Mouse (Mus musculus): ENCODE results near the gene Pik3ip1. TPM values are rescaled to one million over a fixed set of nuclear protein-coding genes. Genes with fewer than 3 reads are reported as not detected.

The Pik3ip1 gene
- polyA plus RNA-seq (2012; rRNA removed) = 43.6 and 58.5 TPM in 2 replicates

DNA sequence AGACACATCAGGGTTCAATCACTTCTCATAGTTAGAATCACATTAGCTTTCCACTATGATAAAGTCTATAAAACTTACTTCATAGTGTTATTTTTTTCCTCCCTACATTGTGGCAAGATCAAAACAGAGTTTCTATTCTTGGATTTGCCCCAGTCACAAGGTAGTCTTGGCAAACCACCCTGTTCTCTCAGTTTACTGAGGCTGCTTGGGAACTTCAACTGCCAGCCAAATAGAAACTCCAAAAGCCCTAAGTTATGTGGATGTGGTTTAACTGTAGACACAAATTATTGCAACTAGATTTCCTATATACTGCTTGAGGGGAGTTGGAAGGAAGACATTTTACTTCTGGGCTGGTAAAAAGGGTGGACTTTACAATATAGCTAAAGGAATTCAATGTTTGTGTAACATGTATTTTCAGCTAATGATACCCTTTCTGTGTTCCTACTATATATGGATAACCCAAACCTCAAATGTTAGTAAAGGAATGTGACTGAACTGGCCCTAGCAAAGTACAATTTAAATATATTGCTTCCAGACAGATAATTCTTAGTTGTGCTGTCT is at the start of gene Pik3ip1:
Gene Pik3ip1, plus strand, starts transcription at position 511 of the 561 bp plus-strand sequence.
- TF ChIP-seq CTCF (IDR thresholded peaks at IDR 0.05; ENCODE audit: extremely low read depth, insufficient read depth, insufficient read length, insufficient replicate concordance) = no peak
- no peak for TF ChIP-seq POLR2A (IDR thresholded peaks at IDR 0.05; ENCODE audit: low read depth, low read length)
- H3K4me1 ChIP-seq (ENCODE audit: control insufficient read depth, insufficient read depth, insufficient read length) = peaks cover 30% of the 10 kb centered on the region; the same call in 1 of the 2 replicates
- peak within 1 kb of the TSS; percentile 96 for H3K27ac ChIP-seq (ENCODE audit: insufficient read depth, low read length)
- no peaks in the 10 kb centered on the region for H3K27me3 ChIP-seq (ENCODE audit: control insufficient read depth, insufficient read depth, low read length)
- no peak for DNase-seq (ENCODE audit: low read depth in 1 of 2, low spot score in 2 of 2)
- peaks cover 14% of the 10 kb centered on the region for H3K36me3 ChIP-seq (ENCODE audit: control insufficient read depth, insufficient read depth, low read length)
- peak within 1 kb of the TSS; percentile 72 for H3K4me3 ChIP-seq (ENCODE audit: extremely low read depth, insufficient read depth, insufficient read length)

DNA sequence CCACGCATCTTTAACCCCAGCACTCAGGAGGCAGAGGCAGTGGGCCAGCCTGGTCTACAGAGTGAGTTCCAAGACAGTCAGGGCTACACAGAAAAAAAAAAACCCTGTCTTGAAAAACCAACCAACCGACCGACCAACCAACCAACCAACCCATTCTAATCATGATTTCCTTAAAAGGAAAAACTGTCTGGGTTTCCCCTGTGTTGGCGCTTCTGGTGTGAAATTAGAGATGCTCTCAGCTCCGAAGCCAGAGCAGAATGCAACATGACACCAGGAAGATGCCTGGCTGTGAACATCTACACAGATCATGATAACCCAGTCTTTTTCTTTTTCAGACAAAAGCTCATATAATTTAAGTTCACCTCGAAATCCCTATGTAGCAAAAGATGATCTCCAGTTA is 47.3 kb upstream of the Pik3ip1 start:
- H3K27ac ChIP-seq (ENCODE audit: insufficient read depth, low read length) = no peak overlapping the region
- no peak for TF ChIP-seq POLR2A (IDR thresholded peaks at IDR 0.05; ENCODE audit: low read depth, low read length)
- TF ChIP-seq CTCF (IDR thresholded peaks at IDR 0.05; ENCODE audit: extremely low read depth, insufficient read depth, insufficient read length, insufficient replicate concordance) = no peak
- H3K36me3 ChIP-seq (ENCODE audit: control insufficient read depth, insufficient read depth, low read length) = no peaks in the 10 kb centered on the region
- no peak overlapping the region for H3K4me3 ChIP-seq (ENCODE audit: extremely low read depth, insufficient read depth, insufficient read length)
- H3K4me1 ChIP-seq (ENCODE audit: control insufficient read depth, insufficient read depth, insufficient read length) = no peaks in the 10 kb centered on the region
- 87% methylated on average over 6 of the region's 6 CpGs for WGBS
- no peak for DNase-seq (ENCODE audit: low read depth in 1 of 2, low spot score in 2 of 2)
- no peaks in the 10 kb centered on the region for H3K27me3 ChIP-seq (ENCODE audit: control insufficient read depth, insufficient read depth, low read length)

DNA sequence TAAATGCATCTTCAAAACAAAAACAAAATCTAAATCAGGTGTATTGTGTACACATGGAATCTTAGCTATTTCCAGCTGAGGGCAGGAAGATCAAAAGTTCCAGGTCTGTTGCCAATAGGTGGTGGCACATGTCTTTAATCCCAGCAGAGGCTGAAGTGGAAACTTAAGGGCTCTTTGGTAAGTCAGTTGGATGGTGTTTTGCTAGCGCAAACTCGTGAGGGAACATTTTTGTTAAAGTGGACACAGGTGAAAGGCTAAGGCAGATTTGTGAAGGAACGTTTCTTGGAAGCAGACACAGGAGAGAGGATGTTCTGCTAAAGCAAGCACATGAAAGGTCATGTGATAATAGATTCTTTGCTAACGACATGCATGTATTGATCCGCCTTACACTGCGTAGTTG is 46.6 kb upstream of the Pik3ip1 start:
- no peak for DNase-seq (ENCODE audit: low read depth in 1 of 2, low spot score in 2 of 2)
- TF ChIP-seq CTCF (IDR thresholded peaks at IDR 0.05; ENCODE audit: extremely low read depth, insufficient read depth, insufficient read length, insufficient replicate concordance) = no peak
- no peak for TF ChIP-seq POLR2A (IDR thresholded peaks at IDR 0.05; ENCODE audit: low read depth, low read length)
- WGBS = 94% methylated on average over 6 of the region's 6 CpGs
- no peak overlapping the region for H3K27ac ChIP-seq (ENCODE audit: insufficient read depth, low read length)
- no peaks in the 10 kb centered on the region for H3K27me3 ChIP-seq (ENCODE audit: control insufficient read depth, insufficient read depth, low read length)
- no peak overlapping the region for H3K4me3 ChIP-seq (ENCODE audit: extremely low read depth, insufficient read depth, insufficient read length)
- H3K4me1 ChIP-seq (ENCODE audit: control insufficient read depth, insufficient read depth, insufficient read length) = no peaks in the 10 kb centered on the region
- H3K36me3 ChIP-seq (ENCODE audit: control insufficient read depth, insufficient read depth, low read length) = no peaks in the 10 kb centered on the region

DNA sequence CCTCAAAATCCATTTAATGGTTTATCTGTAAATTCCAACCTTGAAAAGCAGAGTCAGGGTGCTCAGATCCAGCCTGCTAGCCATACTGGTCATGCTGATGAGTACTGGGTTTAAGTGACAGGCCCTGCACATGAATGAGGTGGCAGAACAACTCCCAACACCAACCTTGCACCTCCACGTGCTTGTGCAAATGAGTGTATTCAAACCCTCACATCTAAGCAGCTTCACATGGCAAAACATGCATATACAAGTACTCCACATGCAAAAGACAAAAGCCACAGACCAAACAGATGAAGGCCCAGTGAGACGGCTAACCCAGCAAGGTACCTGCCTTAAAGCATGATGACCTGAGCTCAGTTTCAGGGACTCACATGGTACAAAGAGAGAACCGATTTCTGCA is 44.3 kb upstream of the Pik3ip1 start:
- H3K27me3 ChIP-seq (ENCODE audit: control insufficient read depth, insufficient read depth, low read length) = no peaks in the 10 kb centered on the region
- no peak for TF ChIP-seq CTCF (IDR thresholded peaks at IDR 0.05; ENCODE audit: extremely low read depth, insufficient read depth, insufficient read length, insufficient replicate concordance)
- TF ChIP-seq POLR2A (IDR thresholded peaks at IDR 0.05; ENCODE audit: low read depth, low read length) = no peak
- WGBS = 63% methylated on average over 3 of the region's 3 CpGs

DNA sequence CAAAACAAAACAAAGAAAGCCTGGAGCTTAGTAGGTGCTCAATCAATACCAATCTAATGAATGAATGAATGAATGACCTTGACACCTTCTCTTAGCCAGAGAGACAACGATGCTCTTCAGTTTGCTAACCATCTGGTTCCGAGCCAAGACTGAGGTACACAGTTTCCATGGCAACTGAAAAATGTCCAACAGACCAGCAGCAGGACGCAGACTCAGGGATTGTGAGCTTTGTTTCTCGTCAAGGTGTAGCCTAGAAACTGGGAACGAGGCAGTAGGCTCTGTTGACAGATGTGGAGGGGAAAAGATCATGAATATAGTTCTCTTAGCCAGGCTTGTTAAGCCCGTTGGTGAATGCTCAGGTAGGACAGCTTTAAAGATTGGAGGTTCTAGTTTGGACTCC is 43.1 kb upstream of the Pik3ip1 start:
- WGBS = 82% methylated on average over 6 of the region's 6 CpGs
- no peak overlapping the region for H3K27ac ChIP-seq (ENCODE audit: insufficient read depth, low read length)
- no peaks in the 10 kb centered on the region for H3K27me3 ChIP-seq (ENCODE audit: control insufficient read depth, insufficient read depth, low read length)
- no peak for DNase-seq (ENCODE audit: low read depth in 1 of 2, low spot score in 2 of 2)
- no peak for TF ChIP-seq CTCF (IDR thresholded peaks at IDR 0.05; ENCODE audit: extremely low read depth, insufficient read depth, insufficient read length, insufficient replicate concordance)
- no peak for TF ChIP-seq POLR2A (IDR thresholded peaks at IDR 0.05; ENCODE audit: low read depth, low read length)
- no peak overlapping the region for H3K4me3 ChIP-seq (ENCODE audit: extremely low read depth, insufficient read depth, insufficient read length)
- H3K36me3 ChIP-seq (ENCODE audit: control insufficient read depth, insufficient read depth, low read length) = no peaks in the 10 kb centered on the region
- H3K4me1 ChIP-seq (ENCODE audit: control insufficient read depth, insufficient read depth, insufficient read length) = no peaks in the 10 kb centered on the region; the same call in 1 of the 2 replicates

More for the DNA sequence above, 44.3 kb upstream of the Pik3ip1 start:
- no peaks in the 10 kb centered on the region; the same call in 1 of the 2 replicates for H3K4me1 ChIP-seq (ENCODE audit: control insufficient read depth, insufficient read depth, insufficient read length)
- DNase-seq (ENCODE audit: low read depth in 1 of 2, low spot score in 2 of 2) = no peak
- no peak overlapping the region for H3K27ac ChIP-seq (ENCODE audit: insufficient read depth, low read length)
- no peaks in the 10 kb centered on the region for H3K36me3 ChIP-seq (ENCODE audit: control insufficient read depth, insufficient read depth, low read length)
- H3K4me3 ChIP-seq (ENCODE audit: extremely low read depth, insufficient read depth, insufficient read length) = no peak overlapping the region

DNA sequence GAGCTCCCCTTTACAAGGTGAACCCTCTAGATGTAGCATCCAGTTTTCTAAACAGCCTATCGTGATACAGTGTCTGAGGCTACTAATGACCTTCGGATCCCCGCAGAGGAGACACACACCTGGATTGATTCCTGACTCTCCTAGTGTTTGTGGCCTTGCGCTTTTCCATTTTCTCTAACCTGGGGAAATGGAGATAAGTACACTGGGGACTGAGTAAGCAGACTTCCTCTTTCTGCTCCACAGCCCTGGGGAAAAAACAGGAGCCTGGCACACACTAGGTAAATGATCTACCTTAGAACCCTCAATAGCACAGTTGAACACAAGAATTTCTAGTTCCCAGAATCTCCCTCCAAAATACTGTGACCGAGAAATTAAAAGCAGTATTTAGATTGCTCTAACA is 42.3 kb upstream of the Pik3ip1 start:
- no peak for TF ChIP-seq CTCF (IDR thresholded peaks at IDR 0.05; ENCODE audit: extremely low read depth, insufficient read depth, insufficient read length, insufficient replicate concordance)
- no peak for TF ChIP-seq POLR2A (IDR thresholded peaks at IDR 0.05; ENCODE audit: low read depth, low read length)
- Histone ChIP-seq H3K27ac (ENCODE audit: insufficient read depth, low read length) (no peak overlapping the region), H3K4me3 (ENCODE audit: extremely low read depth, insufficient read depth, insufficient read length) (no peak overlapping the region), H3K4me1 (ENCODE audit: control insufficient read depth, insufficient read depth, insufficient read length) (peaks cover 4% of the 10 kb centered on the region; the same call in 1 of the 2 replicates), H3K27me3 (ENCODE audit: control insufficient read depth, insufficient read depth, low read length) (no peaks in the 10 kb centered on the region), H3K36me3 (ENCODE audit: control insufficient read depth, insufficient read depth, low read length) (no peaks in the 10 kb centered on the region)
- no peak for DNase-seq (ENCODE audit: low read depth in 1 of 2, low spot score in 2 of 2)
- WGBS = 71% methylated on average over 5 of the region's 5 CpGs

DNA sequence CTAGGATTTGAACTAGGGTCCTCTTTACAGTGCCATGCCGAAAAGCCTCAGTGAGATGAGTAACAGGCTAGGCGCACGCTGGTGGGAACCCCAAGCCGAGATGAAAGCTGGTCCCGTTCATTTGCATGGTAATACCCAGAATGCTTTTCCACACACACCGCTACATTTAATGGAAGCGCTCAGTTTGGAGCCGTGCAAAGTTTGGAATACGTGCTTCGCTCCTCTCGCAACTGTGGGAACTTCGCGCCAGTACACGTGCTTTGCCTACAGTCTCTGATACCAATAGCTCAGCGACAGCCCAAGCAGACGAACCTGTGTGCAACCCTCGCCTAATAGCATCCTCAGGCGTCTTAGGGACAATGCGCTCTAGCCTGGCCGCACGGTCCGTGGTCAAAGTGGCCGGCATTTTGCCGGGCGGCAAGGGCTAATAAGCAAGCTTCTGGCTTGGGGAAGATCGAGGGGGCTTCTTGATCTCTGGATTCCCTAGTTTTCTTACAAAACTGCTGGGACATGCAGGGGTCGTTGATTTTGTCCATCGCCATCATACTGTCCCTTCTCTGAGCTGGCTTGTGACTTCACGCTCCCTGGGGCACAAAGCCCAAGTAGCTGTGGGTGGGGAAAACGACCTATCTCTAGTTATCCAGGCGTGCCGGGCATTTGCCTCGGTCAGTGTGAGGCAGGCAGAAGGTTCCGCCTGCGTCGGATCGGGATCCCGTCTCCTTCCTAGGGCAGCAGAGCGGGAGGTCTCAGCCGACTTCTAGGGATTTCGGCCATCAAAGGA is 41.5 kb upstream of the Pik3ip1 start, which contains the start of gene Patz1:
Gene Patz1, plus strand, starts transcription at position 354 of the 781 bp plus-strand sequence.
- peak in 1 of 2 experiments; percentile 30 for DNase-seq (ENCODE audit: low read depth in 1 of 2, low spot score in 2 of 2)
- TF ChIP-seq CTCF (IDR thresholded peaks at IDR 0.05; ENCODE audit: extremely low read depth, insufficient read depth, insufficient read length, insufficient replicate concordance) (no peak), POLR2A (IDR thresholded peaks at IDR 0.05; ENCODE audit: low read depth, low read length) (no peak)
- WGBS = 1% methylated on average over 41 of the region's 41 CpGs
- peak within 1 kb of the TSS; percentile 99 for H3K27ac ChIP-seq (ENCODE audit: insufficient read depth, low read length)
- H3K27me3 ChIP-seq (ENCODE audit: control insufficient read depth, insufficient read depth, low read length) = no peaks in the 10 kb centered on the region
- peaks cover 5% of the 10 kb centered on the region for H3K36me3 ChIP-seq (ENCODE audit: control insufficient read depth, insufficient read depth, low read length)
- H3K4me1 ChIP-seq (ENCODE audit: control insufficient read depth, insufficient read depth, insufficient read length) = peaks cover 11% of the 10 kb centered on the region; the same call in 1 of the 2 replicates
- peak within 1 kb of the TSS; percentile 96 for H3K4me3 ChIP-seq (ENCODE audit: extremely low read depth, insufficient read depth, insufficient read length)

Measured in spleen, adult 2 months (tissue).